Mouse (Mus musculus): ENCODE results near the gene Nos1ap. TPM values are rescaled to one million over a fixed set of nuclear protein-coding genes. Genes with fewer than 3 reads are reported as not detected.

Nos1ap gene
- polyA plus RNA-seq, 1 experiment: 0.14 TPM

- Histone ChIP-seq H3K79me3 (ENCODE audit: low read depth) (no peaks in the 10 kb centered on the region), H3K79me2 (ENCODE audit: control insufficient read depth, insufficient read depth) (no peaks in the 10 kb centered on the region), H3K36me3 (ENCODE audit: control insufficient read depth, insufficient read depth) (no peaks in the 10 kb centered on the region), H3ac (ENCODE audit: control insufficient read depth, insufficient read length, low read depth) (no peak overlapping the region), H3K27me3 (ENCODE audit: control insufficient read depth, insufficient read depth, insufficient read length) (peaks cover 31% of the 10 kb centered on the region), H3K4me3 (ENCODE audit: insufficient read depth, poor library complexity, severe bottlenecking) (no peak overlapping the region)
- TF ChIP-seq MAX (IDR thresholded peaks at IDR 0.05): no peak
- TF ChIP-seq USF1 (IDR thresholded peaks at IDR 0.05; ENCODE audit: low read depth): no peak
- TF ChIP-seq FOSL1 (IDR thresholded peaks at IDR 0.05; ENCODE audit: insufficient read depth, low read length, poor library complexity, severe bottlenecking): no peak
- no peak for TF ChIP-seq CEBPB (IDR thresholded peaks at IDR 0.05; ENCODE audit: low read depth)
- no peak for TF ChIP-seq CTCF (IDR thresholded peaks at IDR 0.05; ENCODE audit: control insufficient read depth, insufficient read depth, insufficient read length)
- TF ChIP-seq MYOD1 (IDR thresholded peaks at IDR 0.05; ENCODE audit: control insufficient read depth, insufficient read length, low read depth): no peak
- no peak for TF ChIP-seq MYOG (IDR thresholded peaks at IDR 0.05; ENCODE audit: control insufficient read depth, extremely low read depth, insufficient read length)
Observed at GRCm38 (mm10) chr1:170579476-170579875, 10.2 kb downstream of the Nos1ap start.

- H3K79me2 ChIP-seq (ENCODE audit: control insufficient read depth, insufficient read depth): no peaks in the 10 kb centered on the region
- no peak overlapping the region for H3K4me3 ChIP-seq (ENCODE audit: insufficient read depth, poor library complexity, severe bottlenecking)
- no peak overlapping the region for H3ac ChIP-seq (ENCODE audit: control insufficient read depth, insufficient read length, low read depth)
- TF ChIP-seq FOSL1 (IDR thresholded peaks at IDR 0.05; ENCODE audit: insufficient read depth, low read length, poor library complexity, severe bottlenecking) (no peak), MAX (IDR thresholded peaks at IDR 0.05) (no peak), MYOD1 (IDR thresholded peaks at IDR 0.05; ENCODE audit: control insufficient read depth, insufficient read length, low read depth) (no peak)
- H3K27me3 ChIP-seq (ENCODE audit: control insufficient read depth, insufficient read depth, insufficient read length): peaks cover 31% of the 10 kb centered on the region
- no peaks in the 10 kb centered on the region for H3K36me3 ChIP-seq (ENCODE audit: control insufficient read depth, insufficient read depth)
- H3K79me3 ChIP-seq (ENCODE audit: low read depth): no peaks in the 10 kb centered on the region
Observed at GRCm38 (mm10) chr1:170579063-170579462, 10.6 kb downstream of the Nos1ap start.

- Histone ChIP-seq H3K36me3 (ENCODE audit: control insufficient read depth, insufficient read depth) (no peaks in the 10 kb centered on the region), H3K27me3 (ENCODE audit: control insufficient read depth, insufficient read depth, insufficient read length) (peaks cover 24% of the 10 kb centered on the region), H3K79me2 (ENCODE audit: control insufficient read depth, insufficient read depth) (no peaks in the 10 kb centered on the region), H3K4me3 (ENCODE audit: insufficient read depth, poor library complexity, severe bottlenecking) (no peak overlapping the region), H3ac (ENCODE audit: control insufficient read depth, insufficient read length, low read depth) (no peak overlapping the region), H3K79me3 (ENCODE audit: low read depth) (no peaks in the 10 kb centered on the region)
- no peak for TF ChIP-seq MAX (IDR thresholded peaks at IDR 0.05)
- no peak for TF ChIP-seq CTCF (IDR thresholded peaks at IDR 0.05; ENCODE audit: control insufficient read depth, insufficient read depth, insufficient read length)
- no peak for TF ChIP-seq FOSL1 (IDR thresholded peaks at IDR 0.05; ENCODE audit: insufficient read depth, low read length, poor library complexity, severe bottlenecking)
- no peak for TF ChIP-seq CEBPB (IDR thresholded peaks at IDR 0.05; ENCODE audit: low read depth)
- TF ChIP-seq MYOG (IDR thresholded peaks at IDR 0.05; ENCODE audit: control insufficient read depth, extremely low read depth, insufficient read length): no peak
- TF ChIP-seq MYOD1 (IDR thresholded peaks at IDR 0.05; ENCODE audit: control insufficient read depth, insufficient read length, low read depth): no peak
- no peak for TF ChIP-seq USF1 (IDR thresholded peaks at IDR 0.05; ENCODE audit: low read depth)
Observed at GRCm38 (mm10) chr1:170576728-170577065, 13.0 kb downstream of the Nos1ap start.

- Histone ChIP-seq H3K79me2 (ENCODE audit: control insufficient read depth, insufficient read depth) (no peaks in the 10 kb centered on the region), H3K27me3 (ENCODE audit: control insufficient read depth, insufficient read depth, insufficient read length) (peaks cover 24% of the 10 kb centered on the region), H3K79me3 (ENCODE audit: low read depth) (no peaks in the 10 kb centered on the region), H3ac (ENCODE audit: control insufficient read depth, insufficient read length, low read depth) (no peak overlapping the region), H3K4me3 (ENCODE audit: insufficient read depth, poor library complexity, severe bottlenecking) (no peak overlapping the region), H3K36me3 (ENCODE audit: control insufficient read depth, insufficient read depth) (no peaks in the 10 kb centered on the region)
- TF ChIP-seq CTCF (IDR thresholded peaks at IDR 0.05; ENCODE audit: control insufficient read depth, insufficient read depth, insufficient read length) (no peak), USF1 (IDR thresholded peaks at IDR 0.05; ENCODE audit: low read depth) (no peak), MYOG (IDR thresholded peaks at IDR 0.05; ENCODE audit: control insufficient read depth, extremely low read depth, insufficient read length) (no peak), FOSL1 (IDR thresholded peaks at IDR 0.05; ENCODE audit: insufficient read depth, low read length, poor library complexity, severe bottlenecking) (no peak), MYOD1 (IDR thresholded peaks at IDR 0.05; ENCODE audit: control insufficient read depth, insufficient read length, low read depth) (no peak), CEBPB (IDR thresholded peaks at IDR 0.05; ENCODE audit: low read depth) (no peak), MAX (IDR thresholded peaks at IDR 0.05) (no peak)
Observed at GRCm38 (mm10) chr1:170576012-170576727, 13.5 kb downstream of the Nos1ap start.

GRCm38 (mm10) chr1:170573117-170573516, 16.5 kb downstream of the Nos1ap start:
- H3K79me3 ChIP-seq (ENCODE audit: low read depth): no peaks in the 10 kb centered on the region
- no peak overlapping the region for H3ac ChIP-seq (ENCODE audit: control insufficient read depth, insufficient read length, low read depth)
- H3K27me3 ChIP-seq (ENCODE audit: control insufficient read depth, insufficient read depth, insufficient read length): peaks cover 18% of the 10 kb centered on the region
- no peak for TF ChIP-seq MYOD1 (IDR thresholded peaks at IDR 0.05; ENCODE audit: control insufficient read depth, insufficient read length, low read depth)
- TF ChIP-seq USF1 (IDR thresholded peaks at IDR 0.05; ENCODE audit: low read depth): no peak
- TF ChIP-seq CTCF (IDR thresholded peaks at IDR 0.05; ENCODE audit: control insufficient read depth, insufficient read depth, insufficient read length): no peak
- TF ChIP-seq MAX (IDR thresholded peaks at IDR 0.05): no peak
- TF ChIP-seq MYOG (IDR thresholded peaks at IDR 0.05; ENCODE audit: control insufficient read depth, extremely low read depth, insufficient read length): no peak
- no peak for TF ChIP-seq CEBPB (IDR thresholded peaks at IDR 0.05; ENCODE audit: low read depth)
- no peak for TF ChIP-seq FOSL1 (IDR thresholded peaks at IDR 0.05; ENCODE audit: insufficient read depth, low read length, poor library complexity, severe bottlenecking)
- no peaks in the 10 kb centered on the region for H3K36me3 ChIP-seq (ENCODE audit: control insufficient read depth, insufficient read depth)
- H3K79me2 ChIP-seq (ENCODE audit: control insufficient read depth, insufficient read depth): no peaks in the 10 kb centered on the region
- H3K4me3 ChIP-seq (ENCODE audit: insufficient read depth, poor library complexity, severe bottlenecking): no peak overlapping the region

- TF ChIP-seq FOSL1 (IDR thresholded peaks at IDR 0.05; ENCODE audit: insufficient read depth, low read length, poor library complexity, severe bottlenecking): no peak
- TF ChIP-seq CTCF (IDR thresholded peaks at IDR 0.05; ENCODE audit: control insufficient read depth, insufficient read depth, insufficient read length): no peak
- no peak for TF ChIP-seq CEBPB (IDR thresholded peaks at IDR 0.05; ENCODE audit: low read depth)
- no peak for TF ChIP-seq USF1 (IDR thresholded peaks at IDR 0.05; ENCODE audit: low read depth)
- no peak for TF ChIP-seq MAX (IDR thresholded peaks at IDR 0.05)
- TF ChIP-seq MYOG (IDR thresholded peaks at IDR 0.05; ENCODE audit: control insufficient read depth, extremely low read depth, insufficient read length): no peak
- TF ChIP-seq MYOD1 (IDR thresholded peaks at IDR 0.05; ENCODE audit: control insufficient read depth, insufficient read length, low read depth): no peak
- Histone ChIP-seq H3K79me2 (ENCODE audit: control insufficient read depth, insufficient read depth) (no peaks in the 10 kb centered on the region), H3K36me3 (ENCODE audit: control insufficient read depth, insufficient read depth) (no peaks in the 10 kb centered on the region), H3K27me3 (ENCODE audit: control insufficient read depth, insufficient read depth, insufficient read length) (peaks cover 6% of the 10 kb centered on the region), H3K79me3 (ENCODE audit: low read depth) (no peaks in the 10 kb centered on the region), H3K4me3 (ENCODE audit: insufficient read depth, poor library complexity, severe bottlenecking) (no peak overlapping the region), H3ac (ENCODE audit: control insufficient read depth, insufficient read length, low read depth) (no peak overlapping the region)
Observed at GRCm38 (mm10) chr1:170566969-170567368, 22.7 kb downstream of the Nos1ap start.

Data from C2C12 (cell line).